Mouse (Mus musculus) midbrain, embryonic 14.5 days (tissue): Measurements from ENCODE around the gene Fam184a. TPM values are rescaled to one million over a fixed set of nuclear protein-coding genes. Genes with fewer than 3 reads are reported as not detected.

Experiments
- ATAC-seq: fragments of 200-750 bp; cut with Nextera tagmentation; 2 replicates; pipeline ENCODE4 v1.8.0; 2017; ENCODE audit warnings: moderate number of reproducible peaks, moderate library complexity; ENCODE audit not compliant: low FRiP score, low TSS enrichment
- DNase-seq: peaks from one replicate; pipeline ENCODE4 v3.0.0-alpha.2; 2015
- H3K27ac ChIP-seq: fragments of 300-500 bp; sonication (generic); replicated peaks from 2 replicates; pipeline ENCODE4 v1.5.1; 2014; ENCODE audit warnings: mild to moderate bottlenecking, low read depth, low read length, moderate library complexity
- H3K27me3 ChIP-seq: fragments of 300-500 bp; sonication (generic); 2 replicates; pipeline ENCODE4 v1.6.1; 2014; ENCODE audit warnings: low read length, control low read depth, mixed read lengths; ENCODE audit not compliant: control insufficient read depth, insufficient read depth
- H3K36me3 ChIP-seq: fragments of 300-500 bp; sonication (generic); 2 replicates; pipeline ENCODE4 v1.6.1; 2014; ENCODE audit warnings: low read length, control low read depth; ENCODE audit not compliant: control insufficient read depth, insufficient read depth
- H3K4me1 ChIP-seq: fragments of 300-500 bp; sonication (generic); 2 replicates; pipeline ENCODE4 v1.6.1; 2014; ENCODE audit warnings: mild to moderate bottlenecking, antibody characterized with exemption, low read length, control low read depth; ENCODE audit not compliant: control insufficient read depth, insufficient read depth
- H3K4me2 ChIP-seq: fragments of 300-500 bp; sonication (generic); 2 replicates; pipeline ENCODE4 v1.6.1; 2014; ENCODE audit warnings: mild to moderate bottlenecking, low read length, moderate library complexity
- H3K4me3 ChIP-seq: fragments of 300-500 bp; sonication (generic); replicated peaks from 2 replicates; pipeline ENCODE4 v1.5.1; 2014; ENCODE audit warnings: low read depth, low read length
- H3K9ac ChIP-seq: fragments of 300-500 bp; sonication (generic); replicated peaks from 2 replicates; pipeline ENCODE4 v1.6.1; 2014; ENCODE audit warnings: mild to moderate bottlenecking, low read length, moderate library complexity
- H3K9me3 ChIP-seq: fragments of 300-500 bp; sonication (generic); 2 replicates; pipeline ENCODE4 v1.6.1; 2016; ENCODE audit warnings: low read length, control low read depth, mixed read lengths; ENCODE audit not compliant: control insufficient read depth
- WGBS: fragments of 180-500 bp; shearing (Covaris S2); extraction: QIAGEN DNeasy Blood & Tissue Kit; methylation state at CpG from one replicate; pipeline ENCODE4 v1.1.7; 2014; 5-methylcytosine and 5-hydroxymethylcytosine counted together
- polyA plus RNA-seq: library from polyadenylated mRNA; unstranded; fragments of >200 nt; fragmentation: Nextera tagmentation; extraction: Ambion mirVana; gene quantifications from 2 replicates; pipeline ENCODE4 v1.2.1, GENCODE M21; 2014

Gene Fam184a
- polyA plus RNA-seq, 1 experiment from 2014 or later = 13.6 TPM

DNA sequence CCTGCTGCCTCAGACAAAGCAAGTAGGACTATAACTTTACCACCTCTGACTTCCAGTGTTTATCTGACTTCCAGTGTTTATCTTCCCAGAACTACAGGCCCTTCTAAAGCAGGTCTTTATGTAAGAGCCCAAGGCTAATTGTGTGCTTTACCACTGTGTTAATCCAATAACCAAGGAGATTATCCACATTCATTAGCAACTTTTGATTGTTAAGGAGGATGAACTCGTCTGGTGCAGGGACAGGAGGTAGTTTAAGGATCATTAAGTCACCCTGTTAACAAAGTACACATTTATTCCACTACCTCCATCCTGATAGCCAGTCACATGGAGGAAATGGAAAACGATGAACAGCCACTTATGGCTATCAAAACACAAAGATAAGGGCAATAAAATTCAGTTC, 25.6 kb downstream of the Fam184a start:
- Histone ChIP-seq H3K9ac (no peak overlapping the region), H3K4me3 (no peak overlapping the region), H3K27me3 (no peaks in the 10 kb centered on the region), H3K4me1 (no peaks in the 10 kb centered on the region), H3K4me2 (no peak overlapping the region), H3K36me3 (no peaks in the 10 kb centered on the region), H3K9me3 (no peaks in the 10 kb centered on the region), H3K27ac (no peak overlapping the region)
- 48% methylated on average over 2 of the region's 2 CpGs for WGBS
- DNase-seq (no peak), ATAC-seq (no peak)

DNA sequence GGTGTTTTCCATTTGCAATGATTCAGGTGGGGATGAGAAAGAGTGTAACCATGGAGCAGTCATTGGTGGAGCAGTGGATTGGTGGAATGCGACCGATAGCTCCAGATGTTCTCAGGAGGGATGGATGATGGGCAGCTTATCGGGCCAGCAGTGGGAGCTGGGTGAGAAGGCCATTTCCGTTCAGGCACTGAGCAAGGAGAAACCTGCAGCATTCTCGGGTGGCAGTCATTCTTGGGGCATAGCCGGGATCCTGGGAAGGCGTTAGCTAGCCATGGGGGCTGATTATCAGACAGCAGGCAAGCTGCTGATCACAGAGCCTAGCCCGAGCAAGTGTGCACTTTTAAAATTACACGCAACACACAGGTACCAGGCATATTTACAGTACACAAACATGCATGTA, 46.4 kb downstream of the Fam184a start:
- 95% methylated on average over 9 of the region's 9 CpGs for WGBS
- DNase-seq = no peak
- no peak for ATAC-seq

DNA sequence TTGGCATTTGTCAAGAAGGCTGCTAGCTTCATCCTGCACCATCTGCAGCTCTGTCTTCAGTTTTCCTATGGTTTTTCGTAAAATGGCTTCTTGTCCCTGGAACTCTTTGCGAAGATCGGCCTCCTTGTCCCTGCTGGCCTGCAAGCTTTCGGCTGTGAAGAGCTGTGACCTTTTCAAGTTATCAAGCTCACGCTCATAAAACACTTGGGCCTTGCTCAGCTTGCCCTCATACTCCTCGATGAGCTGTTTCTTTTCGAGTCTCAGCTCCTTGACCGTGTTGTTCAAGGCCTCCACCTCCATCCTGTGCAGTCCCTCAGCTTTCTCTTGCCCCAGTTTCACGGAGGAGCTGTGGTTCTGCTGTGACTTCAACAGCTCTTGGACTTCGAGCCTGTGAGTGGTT, 52.4 kb downstream of the Fam184a start:
- Histone ChIP-seq H3K9ac (no peak overlapping the region), H3K36me3 (no peaks in the 10 kb centered on the region), H3K4me1 (no peaks in the 10 kb centered on the region), H3K27ac (no peak overlapping the region), H3K4me3 (no peak overlapping the region), H3K4me2 (no peak overlapping the region), H3K27me3 (no peaks in the 10 kb centered on the region), H3K9me3 (no peaks in the 10 kb centered on the region; the same call in 1 of the 2 replicates)
- ATAC-seq (no peak), DNase-seq (no peak)
- whole genome bisulfite sequencing = 93% methylated on average over 10 of the region's 10 CpGs

More for the DNA sequence above, 46.4 kb downstream of the Fam184a start:
- H3K4me1 ChIP-seq = no peaks in the 10 kb centered on the region
- H3K36me3 ChIP-seq = no peaks in the 10 kb centered on the region
- no peak overlapping the region for H3K4me2 ChIP-seq
- H3K4me3 ChIP-seq = no peak overlapping the region
- no peaks in the 10 kb centered on the region for H3K27me3 ChIP-seq
- no peaks in the 10 kb centered on the region; the same call in 1 of the 2 replicates for H3K9me3 ChIP-seq
- H3K27ac ChIP-seq = no peak overlapping the region
- no peak overlapping the region for H3K9ac ChIP-seq

DNA sequence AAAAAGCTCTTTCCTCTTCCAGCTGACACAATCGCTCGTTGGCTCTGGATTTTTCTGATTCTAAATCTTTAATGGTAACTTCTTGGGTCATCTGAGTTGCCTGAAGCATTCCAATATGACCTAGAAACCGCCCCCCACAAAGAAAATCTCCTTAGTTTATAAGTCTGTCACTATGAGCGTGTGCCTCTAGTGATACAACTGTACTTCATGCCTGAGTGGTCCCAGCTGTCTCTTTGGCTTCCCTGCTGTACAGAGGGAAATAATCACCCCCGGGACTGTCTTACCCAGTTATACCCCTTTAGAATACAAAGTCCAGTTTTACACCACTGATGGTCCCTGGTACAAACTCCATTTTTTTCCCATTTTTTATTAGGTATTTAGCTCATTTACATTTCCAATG, 56.2 kb downstream of the Fam184a start:
- no peaks in the 10 kb centered on the region for H3K9me3 ChIP-seq
- H3K4me1 ChIP-seq = no peaks in the 10 kb centered on the region
- H3K4me3 ChIP-seq = no peak overlapping the region
- no peaks in the 10 kb centered on the region for H3K36me3 ChIP-seq
- ATAC-seq (no peak), DNase-seq (no peak)
- 84% methylated on average over 5 of the region's 5 CpGs for WGBS
- H3K4me2 ChIP-seq = no peak overlapping the region
- H3K9ac ChIP-seq = no peak overlapping the region
- H3K27ac ChIP-seq = no peak overlapping the region
- no peaks in the 10 kb centered on the region for H3K27me3 ChIP-seq

DNA sequence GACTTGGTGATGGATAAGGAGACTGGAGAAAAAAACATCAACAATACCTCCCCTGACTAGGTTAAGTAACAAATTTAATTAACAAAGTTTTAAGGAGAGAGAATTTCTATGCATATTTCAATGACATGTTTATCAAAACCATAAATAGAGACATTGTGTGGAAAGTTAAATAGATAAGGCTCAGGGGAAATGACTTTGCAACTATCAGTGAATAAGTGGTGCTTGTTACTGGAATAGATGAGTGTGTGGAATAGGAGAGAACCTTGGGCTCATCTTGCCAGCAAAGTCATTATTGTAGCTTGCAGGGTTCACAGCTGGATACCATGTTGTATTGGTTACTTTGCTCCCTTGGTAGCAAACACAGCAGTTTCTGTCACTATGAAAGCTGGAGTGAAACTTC, 59.7 kb downstream of the Fam184a start:
- Histone ChIP-seq H3K9ac (no peak overlapping the region), H3K27ac (no peak overlapping the region), H3K4me1 (no peaks in the 10 kb centered on the region), H3K4me3 (no peak overlapping the region), H3K9me3 (no peaks in the 10 kb centered on the region), H3K27me3 (no peaks in the 10 kb centered on the region), H3K36me3 (no peaks in the 10 kb centered on the region), H3K4me2 (no peak overlapping the region)
- DNase-seq (no peak), ATAC-seq (no peak)

DNA sequence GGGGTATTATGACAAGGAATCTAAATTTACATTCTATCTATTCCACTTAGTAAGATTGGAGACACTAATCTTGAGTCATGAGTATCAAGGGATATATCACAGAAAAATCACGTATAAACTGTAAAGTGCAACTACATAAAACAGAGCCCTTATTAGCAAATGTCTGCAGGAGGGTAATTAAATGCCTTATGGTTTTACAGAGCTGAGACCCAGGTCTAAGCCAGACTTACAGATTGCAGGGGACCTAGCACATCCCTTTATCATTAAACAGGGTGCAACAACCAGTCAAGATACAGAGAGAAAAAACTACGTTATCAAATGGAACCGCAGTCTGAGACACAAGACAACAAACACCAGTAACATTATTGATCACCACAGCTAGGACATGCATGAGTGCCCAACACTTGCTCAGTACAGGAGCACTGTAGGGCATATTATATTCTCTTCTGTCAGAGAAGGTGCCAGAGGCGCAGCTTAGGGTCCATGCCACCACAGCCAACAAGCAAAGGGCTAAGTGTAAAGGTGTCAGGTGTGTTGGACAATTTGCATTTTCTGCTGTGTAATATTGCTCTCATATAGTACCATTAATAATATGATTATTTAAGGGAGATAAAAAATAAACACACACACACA, 61.9 kb downstream of the Fam184a start:
- ATAC-seq (0 out of 2 replicates have a peak, but pooled peaks have one; percentile 24), DNase-seq (no peak)
- Histone ChIP-seq H3K36me3 (no peaks in the 10 kb centered on the region), H3K4me3 (no peak overlapping the region), H3K9ac (no peak overlapping the region), H3K4me1 (no peaks in the 10 kb centered on the region), H3K27me3 (no peaks in the 10 kb centered on the region), H3K27ac (no peak overlapping the region), H3K9me3 (no peaks in the 10 kb centered on the region), H3K4me2 (no peak overlapping the region)
- WGBS = 89% methylated on average over 4 of the region's 4 CpGs

DNA sequence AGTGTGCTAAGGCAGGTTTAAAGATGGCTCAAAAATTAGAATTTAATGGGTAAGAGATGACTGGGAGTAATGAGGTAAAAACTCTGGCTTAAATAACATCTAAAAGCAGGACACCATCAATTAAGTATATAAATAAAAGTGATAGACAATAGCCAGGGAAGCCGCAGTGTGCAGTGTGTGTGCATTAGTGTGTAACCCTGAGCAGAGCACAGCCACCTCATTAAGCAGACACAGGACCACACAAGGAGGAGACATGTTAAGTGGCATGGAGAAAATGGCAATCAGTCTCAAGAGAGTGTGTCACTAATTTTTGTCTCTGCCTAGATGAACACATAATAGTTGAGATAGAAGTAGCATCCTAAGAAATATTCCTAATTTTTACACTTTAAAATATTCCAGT, 62.4 kb downstream of the Fam184a start:
- DNase-seq = no peak
- WGBS = 76% methylated on average over 1 of the region's 1 CpGs

DNA sequence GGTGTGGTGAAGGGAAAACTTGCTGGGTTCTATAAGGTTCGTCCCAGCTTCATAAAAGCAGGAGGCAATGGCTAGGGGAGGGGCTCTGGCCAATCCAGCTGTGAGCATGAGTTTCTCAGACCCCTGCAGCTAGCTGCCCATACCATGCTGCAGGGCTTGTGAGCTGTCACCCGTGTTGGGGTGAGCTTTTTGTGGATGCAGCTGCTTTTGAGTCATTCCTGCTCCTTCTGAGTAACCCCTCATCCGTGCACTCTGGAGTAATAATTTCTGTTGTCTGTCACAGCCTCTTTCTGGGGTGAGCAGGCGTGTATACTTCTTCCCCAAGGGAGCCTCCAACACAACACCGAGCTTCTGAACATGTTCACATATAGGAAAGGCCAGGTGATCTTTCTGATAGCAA, 63.0 kb downstream of the Fam184a start:
- no peak overlapping the region for H3K9ac ChIP-seq
- no peaks in the 10 kb centered on the region for H3K4me1 ChIP-seq
- no peak overlapping the region for H3K27ac ChIP-seq
- no peaks in the 10 kb centered on the region for H3K9me3 ChIP-seq
- no peaks in the 10 kb centered on the region for H3K36me3 ChIP-seq
- no peak overlapping the region for H3K4me2 ChIP-seq
- H3K27me3 ChIP-seq = no peaks in the 10 kb centered on the region
- DNase-seq (no peak), ATAC-seq (no peak)
- H3K4me3 ChIP-seq = no peak overlapping the region
- WGBS = 67% methylated on average over 5 of the region's 5 CpGs

More for the DNA sequence above, 62.4 kb downstream of the Fam184a start:
- no peak for ATAC-seq
- Histone ChIP-seq H3K9ac (no peak overlapping the region), H3K9me3 (no peaks in the 10 kb centered on the region), H3K4me2 (no peak overlapping the region), H3K4me3 (no peak overlapping the region), H3K27me3 (no peaks in the 10 kb centered on the region), H3K36me3 (no peaks in the 10 kb centered on the region), H3K27ac (no peak overlapping the region), H3K4me1 (no peaks in the 10 kb centered on the region)

DNA sequence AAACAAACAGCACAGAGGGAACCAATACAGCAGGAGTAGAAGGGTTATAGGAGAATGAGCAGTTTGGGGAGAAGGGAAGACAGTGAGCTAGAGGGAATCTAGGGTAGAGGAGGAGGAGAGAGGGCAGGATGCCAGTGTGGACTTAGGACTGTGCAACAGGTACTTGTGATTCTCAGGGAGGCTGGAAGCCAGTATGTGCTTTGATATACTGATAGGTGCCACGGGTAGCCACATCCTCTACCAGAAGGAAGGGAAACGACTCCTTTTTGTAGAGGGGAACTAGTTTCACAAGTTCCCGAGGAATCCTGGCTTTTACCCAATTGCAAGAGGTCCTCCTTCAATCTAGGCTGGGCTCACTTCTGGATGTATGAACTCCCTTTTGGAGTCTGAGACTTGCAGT, 65.1 kb downstream of the Fam184a start:
- Histone ChIP-seq H3K4me1 (no peaks in the 10 kb centered on the region), H3K4me3 (no peak overlapping the region), H3K36me3 (no peaks in the 10 kb centered on the region), H3K9ac (no peak overlapping the region), H3K9me3 (no peaks in the 10 kb centered on the region), H3K27me3 (no peaks in the 10 kb centered on the region), H3K4me2 (no peak overlapping the region), H3K27ac (no peak overlapping the region)
- DNase-seq = no peak
- WGBS = 88% methylated on average over 3 of the region's 3 CpGs
- ATAC-seq = no peak
